Mouse (Mus musculus) heart, adult 2 months (tissue): ENCODE results near the gene Ptges2.
A peak's percentile ranks its signal among the peaks of the same experiment; 100 is the strongest.

Source experiments
- CTCF ChIP-seq: fragments of 200-600 bp; IDR thresholded peaks from 2 replicates; pipeline ENCODE4 v1.8.1; 2022; ENCODE audit warnings: antibody characterized with exemption, mild to moderate bottlenecking, moderate library complexity
- EP300 ChIP-seq: fragments of 200-500 bp; IDR thresholded peaks from 2 replicates; pipeline ENCODE4 v1.6.1; 2011; ENCODE audit warnings: low read depth, low read length, control low read depth; ENCODE audit not compliant: insufficient read depth

DNA sequence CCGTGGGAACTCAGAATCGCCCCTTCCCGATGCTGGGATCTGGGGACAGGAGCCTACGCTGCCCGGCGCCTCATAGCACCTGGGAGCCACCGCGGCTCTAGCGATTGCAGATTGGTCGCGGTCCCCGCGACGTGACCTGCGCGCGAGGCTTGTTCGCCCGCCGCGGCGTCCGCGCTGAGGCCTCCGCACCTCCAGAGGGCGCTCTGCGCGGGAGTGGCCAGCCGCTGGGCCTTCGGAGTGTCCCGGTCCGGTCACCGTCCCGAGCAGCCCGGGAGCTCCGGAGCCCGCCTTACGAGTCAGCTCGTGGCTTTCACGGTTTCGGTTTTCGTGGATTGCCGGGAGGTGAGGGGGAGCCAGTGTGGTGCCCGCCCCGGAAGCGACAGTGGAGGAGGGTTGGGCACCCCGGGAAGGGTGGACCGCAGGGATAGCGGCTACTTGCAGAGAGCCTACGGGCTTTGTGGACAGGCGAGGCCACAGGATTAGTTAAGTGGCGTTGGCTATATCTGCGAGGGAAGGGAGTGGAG is 32.8 kb upstream of the Ptges2 start:
- 0 out of 2 replicates have a peak, but pooled peaks have one; percentile 35 for TF ChIP-seq EP300
- TF ChIP-seq CTCF = no peak
